Mouse (Mus musculus) right cerebral cortex, postnatal 4 days (tissue): ENCODE results near the gene Ppp4c.
A peak's percentile ranks its signal among the peaks of the same experiment; 100 is the strongest.
"Not testable (repeated sequence)": the region's sequence is repeated elsewhere in the genome, so short reads cannot be mapped to it uniquely, and the experiment has no call there.

ENCODE experiments used
- DNase-seq: peaks from one replicate; pipeline ENCODE4 v3.0.0-alpha.2; 2022

The Ppp4c gene

DNA sequence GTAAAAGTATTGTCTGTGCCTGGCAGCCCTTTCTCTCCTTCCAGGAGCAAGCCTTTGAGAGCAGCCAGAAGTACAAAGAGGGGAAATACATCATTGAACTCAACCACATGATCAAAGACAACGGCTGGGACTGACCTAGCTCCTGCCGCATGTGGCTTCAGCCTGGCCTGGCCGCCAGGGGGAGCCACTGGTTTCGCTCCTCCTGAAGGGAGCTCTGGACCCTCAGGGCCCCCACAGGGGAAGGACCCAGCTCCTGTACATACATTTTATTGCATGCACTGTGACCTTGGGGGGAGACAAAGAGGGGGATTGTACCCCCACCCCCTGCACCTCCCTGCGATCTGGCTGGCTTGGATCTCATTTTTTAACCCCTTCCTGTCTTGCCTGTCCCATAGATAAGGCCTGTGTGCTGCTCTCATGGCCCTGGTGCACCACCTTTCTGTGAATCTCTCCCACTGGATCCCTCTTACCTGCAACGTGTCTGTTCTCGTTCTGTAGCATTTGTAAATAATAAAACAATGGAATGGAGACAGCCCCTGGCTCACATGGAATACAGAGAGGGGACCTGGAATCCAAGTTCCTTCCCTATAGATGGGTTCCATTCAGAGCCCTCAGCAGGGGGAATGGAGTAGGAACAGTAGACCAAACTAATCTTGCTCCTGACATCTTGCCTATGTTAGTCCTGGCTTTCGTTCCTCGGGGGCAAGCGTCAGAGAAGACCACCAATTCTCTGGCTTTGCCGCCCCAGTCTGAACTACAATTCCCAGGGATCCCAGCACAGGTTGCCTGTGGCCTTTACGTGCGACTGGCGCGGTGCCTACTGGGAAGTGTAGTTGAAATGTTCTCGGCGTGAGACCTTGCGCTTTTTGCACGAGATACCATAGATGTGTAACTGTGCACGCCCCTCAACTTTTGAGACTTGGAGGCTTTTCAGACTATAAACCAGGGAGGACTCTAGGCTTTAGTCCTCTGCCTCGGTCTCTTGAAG is 12.0 kb downstream of the Ppp4c start:
- DNase-seq, result peak; percentile 96

DNA sequence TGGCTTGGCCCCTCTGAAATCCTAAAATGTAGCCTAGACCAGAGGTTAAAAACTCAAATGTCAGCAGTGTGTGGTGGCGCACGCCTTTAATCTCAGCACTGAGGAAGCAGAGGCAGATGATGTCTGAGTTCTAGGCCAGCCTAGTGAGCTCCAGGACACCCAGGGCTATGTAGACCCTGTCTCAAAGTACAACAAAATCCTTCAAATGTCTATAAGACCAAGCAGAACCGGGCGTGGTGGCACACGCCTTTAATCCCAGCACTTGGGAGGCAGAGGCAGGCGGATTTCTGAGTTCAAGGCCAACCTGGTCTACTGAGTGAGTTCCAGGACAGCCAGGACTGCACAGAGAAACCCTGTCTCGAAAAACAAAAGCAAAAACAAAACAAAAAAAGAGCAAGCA is 13.2 kb downstream of the Ppp4c start:
- DNase-seq, result not testable (repeated sequence)

DNA sequence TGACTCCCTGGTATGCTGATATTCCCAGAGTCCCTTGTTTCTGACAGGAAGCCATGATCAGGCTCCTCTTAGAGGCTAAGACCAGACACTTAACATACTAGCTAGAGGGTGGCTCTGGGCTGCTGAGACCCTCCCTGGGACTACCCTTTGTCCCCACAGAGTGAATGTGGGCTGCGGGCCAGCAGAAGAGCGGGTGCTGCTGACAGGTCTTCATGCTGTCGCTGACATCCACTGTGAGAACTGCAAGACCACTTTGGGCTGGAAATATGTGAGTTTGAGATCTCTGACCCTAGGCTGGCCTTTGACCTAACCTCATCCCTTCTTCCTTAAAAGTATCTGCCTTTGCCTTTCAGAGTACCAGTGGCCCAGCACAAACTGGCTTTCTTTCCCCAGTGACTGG is 14.1 kb downstream of the Ppp4c start:
- no peak for DNase-seq

DNA sequence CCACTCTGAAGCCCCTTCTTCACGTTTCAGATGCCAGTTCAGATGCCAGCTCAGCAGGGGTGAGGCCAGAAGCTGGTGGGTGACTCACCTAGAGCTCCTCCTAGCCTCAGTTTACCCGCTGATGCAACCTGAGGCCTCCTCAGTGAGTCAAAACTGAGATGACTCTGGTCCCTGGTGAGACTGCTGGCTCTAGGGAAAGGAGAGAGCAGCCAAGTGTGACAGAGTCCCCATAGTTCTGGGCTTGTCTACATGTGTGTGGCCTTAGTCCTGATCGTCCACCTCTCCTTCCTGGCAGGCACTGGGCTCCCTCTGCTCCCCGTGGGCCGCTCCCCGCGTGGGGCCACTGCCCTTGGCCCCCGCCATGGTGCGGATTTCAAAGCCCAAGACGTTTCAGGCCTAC is 14.8 kb downstream of the Ppp4c start:
- no peak for DNase-seq

DNA sequence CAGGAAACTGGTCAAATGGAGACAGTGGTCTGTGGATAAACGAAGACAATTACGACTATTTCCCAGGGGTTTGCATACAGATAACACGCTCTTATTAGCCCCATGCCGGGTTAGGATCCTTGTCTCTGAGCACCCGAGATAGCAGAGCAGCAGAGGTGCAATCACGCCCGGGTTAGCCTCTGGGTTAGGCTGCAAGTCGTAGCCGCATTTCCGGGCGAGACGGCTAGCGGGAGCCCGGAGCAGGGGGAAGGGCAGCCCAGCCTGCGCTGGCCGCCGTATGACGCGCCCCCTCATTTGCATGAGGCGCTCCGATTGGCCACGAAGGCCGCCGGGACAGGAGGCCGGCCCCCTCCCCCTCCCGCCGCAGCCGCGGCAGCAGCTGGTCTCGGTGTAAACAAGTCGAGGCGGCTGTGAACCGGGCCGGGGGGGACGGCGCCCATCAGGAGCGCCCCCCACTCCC is 15.7 kb downstream of the Ppp4c start, which contains the start of gene Ypel3:
Ypel3 (plus strand) TSS at position 358 of the 460 bp plus-strand sequence.
- peak; percentile 89 for DNase-seq

DNA sequence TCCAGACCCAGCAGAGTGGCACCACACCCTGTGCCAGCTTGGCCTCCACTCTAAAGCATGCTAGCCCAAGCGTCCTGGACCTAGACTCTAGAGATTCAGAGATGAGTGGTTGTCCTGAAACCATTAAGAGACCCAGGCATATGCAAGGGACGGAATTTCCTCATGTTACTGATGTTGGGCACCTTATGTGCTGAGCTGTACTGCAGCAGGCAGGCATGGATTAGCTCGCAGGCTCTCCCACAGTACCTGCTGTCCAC is 16.4 kb downstream of the Ppp4c start:
- DNase-seq, result no peak

DNA sequence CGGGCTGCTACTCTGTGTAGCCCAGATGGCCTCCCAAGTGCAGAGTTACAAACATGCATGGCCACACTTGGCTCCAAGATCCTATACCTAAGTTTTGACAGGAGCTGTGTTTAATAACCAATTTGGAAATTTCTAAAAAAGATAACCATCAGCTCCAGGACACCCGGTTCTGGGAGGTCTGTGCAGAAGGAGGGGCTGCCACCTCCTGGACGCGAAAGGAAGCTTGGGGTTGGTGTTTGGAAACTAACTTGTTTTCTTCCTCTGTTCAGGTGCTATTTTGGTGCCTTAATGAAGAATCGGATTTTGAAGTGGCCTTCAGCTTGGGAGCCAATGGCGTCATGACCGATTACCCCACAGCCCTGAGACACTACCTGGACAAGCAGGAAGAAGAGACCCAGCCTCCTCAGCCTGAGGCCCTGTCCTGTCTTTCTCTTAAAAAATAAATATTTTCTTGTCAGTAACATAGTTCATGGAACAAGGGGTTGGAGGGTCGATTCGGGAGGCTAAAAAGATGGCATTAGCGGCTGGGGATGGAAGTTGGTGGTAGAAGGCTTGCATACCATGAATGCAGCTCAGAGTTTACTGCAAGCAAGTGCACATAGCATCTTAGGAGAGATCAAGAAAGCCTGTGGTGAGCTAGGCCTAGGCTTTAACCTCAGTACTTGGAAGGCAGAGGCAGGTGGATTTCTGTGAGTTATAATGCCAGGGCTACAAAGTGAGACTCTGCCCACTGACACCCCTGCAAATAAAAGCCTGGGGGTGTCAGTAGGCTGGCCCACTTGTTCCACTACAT is 16.9 kb downstream of the Ppp4c start:
- DNase-seq, result no peak

DNA sequence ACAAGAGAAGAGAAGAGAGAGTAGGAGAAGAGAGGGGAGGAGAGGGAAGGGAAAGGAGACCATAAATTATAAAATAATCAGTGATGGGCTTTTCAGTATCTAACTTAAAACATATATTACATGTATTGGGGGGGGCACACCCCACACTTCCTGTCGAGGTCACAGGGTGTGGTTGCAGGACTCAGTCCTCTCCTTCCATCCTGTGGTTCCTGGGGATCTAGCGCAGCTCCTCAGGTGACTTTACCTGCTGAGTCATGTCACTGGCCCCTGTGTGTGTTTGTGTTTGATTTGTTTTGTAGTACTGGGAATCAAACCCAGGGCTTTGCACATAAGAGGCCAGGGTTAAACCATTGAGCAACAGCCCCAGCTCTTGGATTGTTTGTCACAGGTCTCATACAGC is 17.8 kb downstream of the Ppp4c start:
- DNase-seq, result no peak

DNA sequence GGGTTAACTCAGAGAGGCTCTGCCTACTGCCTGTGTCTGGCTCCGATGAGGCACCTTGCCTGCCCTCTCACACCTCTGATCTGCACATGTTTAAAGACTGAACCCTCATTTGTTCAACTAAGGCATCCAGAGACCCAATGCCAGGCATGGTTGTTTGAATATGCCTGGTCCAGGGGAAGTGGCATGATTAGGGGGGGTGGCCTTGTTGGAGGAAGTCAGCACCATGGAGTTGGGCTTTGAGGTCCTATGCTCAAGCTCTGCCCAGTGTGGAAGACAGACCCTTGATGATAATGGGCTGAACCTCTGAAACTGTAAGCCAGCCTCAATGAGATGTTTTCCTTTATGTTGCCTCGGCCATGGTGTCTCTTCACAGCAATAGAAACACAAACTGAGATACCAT is 18.9 kb downstream of the Ppp4c start:
- DNase-seq, result no peak

DNA sequence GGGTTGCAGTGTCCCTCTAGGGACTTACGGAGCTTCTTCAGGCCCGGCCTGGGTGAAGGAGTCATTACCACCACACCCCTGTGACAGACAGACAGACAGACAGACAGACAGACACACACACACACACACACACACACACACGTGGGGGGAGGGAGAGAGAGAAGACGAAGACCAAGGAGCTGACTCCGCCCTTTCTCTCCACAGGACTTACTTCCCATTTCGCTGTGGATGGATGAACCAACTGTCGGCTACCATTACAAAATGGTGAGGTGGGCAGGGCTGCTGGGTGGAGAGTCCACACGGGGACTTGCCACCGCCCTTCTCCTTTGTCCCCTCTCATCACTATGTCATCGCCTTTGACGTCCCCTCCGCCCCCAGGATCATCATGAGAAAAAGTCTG is 21.5 kb downstream of the Ppp4c start:
- no peak for DNase-seq

DNA sequence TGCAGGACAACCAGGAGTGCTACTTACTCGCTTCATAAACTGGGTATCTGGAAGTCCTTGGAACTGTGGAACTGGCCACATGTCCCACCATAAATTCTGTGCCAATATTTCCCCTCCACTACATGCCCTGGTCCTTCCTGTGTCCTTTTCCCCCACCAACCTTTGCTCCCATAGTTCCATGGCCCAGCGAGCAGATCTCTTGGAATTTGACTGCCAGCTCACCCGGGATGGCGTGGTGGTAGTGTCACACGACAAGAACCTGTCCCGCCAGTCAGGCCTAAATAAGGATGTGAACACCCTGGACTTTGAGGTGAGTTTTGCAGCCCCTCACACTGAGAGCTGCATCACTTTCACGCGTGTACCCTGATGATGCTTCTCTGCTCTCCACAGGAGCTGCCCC is 25.3 kb downstream of the Ppp4c start:
- no peak for DNase-seq

DNA sequence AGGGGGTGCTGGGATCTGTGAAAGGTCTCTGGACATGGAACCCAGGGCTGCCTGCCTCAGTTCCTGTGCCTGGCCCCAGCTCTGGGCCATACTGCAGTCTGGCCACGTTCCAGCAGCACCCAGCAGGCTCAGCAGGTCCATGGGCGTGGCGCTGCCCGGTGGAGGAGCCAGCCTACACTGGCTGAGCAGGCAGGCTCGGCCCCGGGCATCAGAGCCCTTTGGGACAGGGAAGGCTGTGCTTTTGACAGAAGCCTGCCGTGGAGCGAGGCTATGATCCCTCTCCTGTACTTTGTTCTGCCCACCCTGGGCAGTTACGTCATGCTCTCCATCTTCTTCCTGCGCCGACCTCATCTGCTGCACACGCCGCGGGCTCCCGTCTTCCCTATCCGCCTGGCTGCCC is 26.1 kb downstream of the Ppp4c start, which contains the start of gene Gdpd3:
Gdpd3 (plus strand) TSS at position 134 of the 400 bp plus-strand sequence.
- no peak for DNase-seq

DNA sequence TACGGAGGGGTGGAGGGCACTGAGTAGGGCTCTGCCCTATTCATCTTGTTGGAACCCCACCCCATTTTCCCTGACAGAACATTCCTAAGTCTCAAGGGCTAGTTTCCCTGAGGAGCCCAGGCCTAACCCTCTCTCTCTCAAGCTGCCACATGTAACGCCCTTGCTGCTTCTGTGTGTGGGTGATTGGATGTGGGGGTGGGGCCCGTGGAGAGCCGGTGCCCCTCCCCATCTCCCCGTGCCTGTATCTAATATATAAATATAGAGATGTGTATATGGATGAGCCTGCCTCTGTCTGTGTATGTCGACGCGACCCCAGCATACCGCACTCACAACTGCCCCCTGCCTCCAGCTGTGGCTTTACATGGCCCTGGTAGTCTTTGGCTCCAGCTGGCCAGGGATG is 26.8 kb downstream of the Ppp4c start:
- no peak for DNase-seq

DNA sequence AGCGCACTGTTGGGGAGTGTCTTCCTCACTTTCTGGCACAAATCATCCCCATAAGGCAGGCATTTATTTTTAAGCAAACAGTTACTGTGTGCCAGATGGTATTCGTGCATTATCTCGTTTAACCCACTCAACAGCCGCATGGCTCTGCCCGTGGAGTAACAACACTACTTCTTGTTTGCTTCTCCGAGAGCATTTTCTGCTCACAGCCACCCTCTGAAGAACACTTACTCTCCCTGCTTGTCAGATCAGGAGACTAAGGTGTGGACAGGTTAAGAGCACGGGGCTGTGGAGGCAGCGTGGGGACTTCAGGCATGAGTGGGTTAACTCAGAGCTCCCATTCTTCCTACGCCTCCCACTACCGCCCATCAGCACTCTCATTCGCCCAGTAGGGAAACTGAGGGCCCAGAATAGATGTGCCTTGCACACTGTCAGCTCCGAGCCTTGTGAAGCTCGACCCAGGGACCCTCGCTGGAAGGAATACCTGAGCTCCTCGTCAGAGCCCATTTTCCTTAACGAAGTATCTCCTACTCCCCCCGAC is 29.8 kb downstream of the Ppp4c start:
- no peak for DNase-seq

DNA sequence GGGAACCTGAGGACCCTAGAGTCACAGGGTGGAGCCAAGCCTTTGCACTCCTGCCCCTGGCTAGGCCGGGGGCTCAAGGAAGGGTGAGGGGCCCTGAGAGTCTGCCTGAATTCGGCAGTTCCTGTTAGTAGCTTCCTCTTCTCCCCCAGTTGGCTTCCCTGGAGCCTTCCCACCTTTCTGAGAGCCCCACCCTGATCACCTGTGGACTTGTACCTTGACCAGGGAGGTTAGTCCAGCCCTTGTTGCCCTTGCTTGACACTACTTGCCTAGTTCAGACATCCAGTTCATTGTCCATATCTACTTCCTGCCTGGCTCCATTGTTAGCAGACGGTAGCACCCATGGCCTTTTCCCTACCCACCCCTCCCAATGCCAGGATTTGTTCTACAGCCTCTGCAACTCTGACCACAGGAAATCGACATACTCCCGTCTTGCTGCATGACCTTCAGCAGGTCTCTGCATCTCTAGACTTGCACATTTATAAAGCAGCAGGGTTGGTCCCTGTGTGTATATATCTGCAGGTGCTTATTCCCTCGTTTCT is 30.7 kb downstream of the Ppp4c start:
- DNase-seq, result no peak

DNA sequence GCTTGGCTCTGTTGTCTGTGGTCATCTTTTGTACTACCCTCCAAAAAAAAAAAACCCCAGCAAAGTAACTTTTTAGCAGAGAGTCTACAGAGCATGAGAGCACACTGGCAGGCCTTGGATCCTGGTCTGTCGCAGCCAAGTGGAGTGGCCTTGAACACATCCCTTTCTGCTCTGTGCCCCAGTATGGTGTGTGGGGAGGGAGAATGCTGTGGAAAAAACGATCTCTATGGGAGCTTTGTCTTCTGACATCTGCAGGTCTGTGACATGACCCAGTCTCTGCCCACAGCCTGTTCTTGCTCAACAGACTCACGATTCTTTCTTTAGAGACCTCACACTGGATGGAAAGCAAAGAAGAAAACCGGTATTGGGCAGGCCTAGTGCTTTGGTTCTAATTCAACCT is 31.3 kb downstream of the Ppp4c start:
- no peak for DNase-seq

DNA sequence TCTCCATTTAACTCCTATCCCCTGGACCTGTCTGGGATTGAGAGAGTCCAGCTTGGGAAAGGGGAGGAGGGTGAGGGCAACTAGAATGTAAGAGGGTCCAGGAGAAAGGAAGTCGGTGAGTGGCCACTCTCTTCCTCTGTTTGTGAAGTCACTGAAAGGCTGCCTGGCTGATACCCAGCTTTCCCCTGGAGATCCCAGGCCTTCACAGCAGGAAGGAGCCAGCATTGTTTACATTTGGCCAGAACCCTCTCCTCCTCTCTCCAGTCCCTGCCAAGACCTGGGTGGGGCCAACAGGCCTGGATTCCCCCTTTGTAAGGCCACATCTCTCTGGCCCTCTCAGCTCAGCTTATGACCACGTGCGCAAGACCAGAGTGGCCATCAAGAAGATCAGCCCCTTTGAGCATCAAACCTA is 31.9 kb downstream of the Ppp4c start:
- no peak for DNase-seq

DNA sequence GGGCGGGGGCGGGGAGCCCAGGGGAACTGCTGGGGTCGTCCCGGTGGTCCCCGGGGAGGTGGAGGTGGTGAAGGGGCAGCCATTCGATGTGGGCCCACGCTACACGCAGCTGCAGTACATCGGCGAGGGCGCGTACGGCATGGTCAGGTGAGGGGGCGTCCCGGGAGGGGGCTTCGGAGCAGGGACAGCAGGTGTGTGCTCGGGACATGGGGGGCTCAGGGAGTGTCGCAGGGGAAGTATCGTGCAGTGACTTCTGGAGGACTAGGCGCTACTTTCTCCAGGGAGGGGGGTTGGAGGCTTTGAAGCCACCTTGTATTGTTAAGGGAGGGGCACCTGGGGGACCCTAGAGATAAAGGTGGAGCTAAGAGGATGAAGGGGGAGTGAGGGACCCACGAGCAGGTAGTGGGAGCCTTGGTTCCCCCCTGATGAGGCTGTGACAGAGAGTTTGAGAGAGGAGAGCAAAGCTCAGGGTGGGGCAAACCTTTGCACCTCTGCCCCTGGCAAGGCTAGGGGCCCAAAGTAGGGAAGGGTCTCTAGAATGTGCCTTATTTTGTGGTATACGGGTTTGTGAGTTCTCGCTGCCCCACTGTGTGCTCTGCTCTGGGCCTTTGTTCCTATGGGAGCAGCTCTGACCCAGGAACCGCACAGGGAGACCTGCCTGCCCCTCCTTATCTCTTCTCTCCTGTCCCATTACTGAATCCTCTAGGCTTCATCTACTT is 32.5 kb downstream of the Ppp4c start:
- DNase-seq, result no peak

DNA sequence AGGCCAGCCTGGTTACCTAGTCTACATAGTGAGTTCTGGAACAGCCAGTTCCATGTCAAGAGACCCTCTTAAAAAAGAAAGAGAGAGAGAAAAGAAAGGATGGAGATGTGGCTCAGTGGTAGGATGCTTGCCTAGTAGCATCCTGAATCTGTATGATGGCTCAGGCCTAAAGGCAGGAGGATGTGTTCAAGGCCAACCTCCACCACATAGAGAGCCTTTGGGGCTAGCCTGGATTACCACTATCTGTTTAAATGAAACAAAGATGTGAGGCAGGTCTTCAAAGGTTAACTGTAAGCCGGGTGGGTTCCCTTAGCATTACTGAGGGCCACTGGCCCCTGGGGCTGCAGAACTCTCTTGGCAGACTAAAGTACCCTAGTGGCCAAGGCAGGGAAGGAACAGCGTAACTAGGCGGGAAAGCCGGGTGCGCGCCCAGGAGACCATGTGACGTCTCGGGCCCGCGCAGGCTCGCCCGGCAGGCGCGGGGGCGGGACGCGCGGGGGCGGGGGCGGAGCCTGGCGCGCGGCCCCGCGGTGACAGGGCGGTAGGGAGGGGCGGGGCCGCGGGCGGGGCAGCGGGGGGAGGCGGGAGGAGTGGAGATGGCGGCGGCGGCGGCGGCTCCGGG is 33.1 kb downstream of the Ppp4c start, which contains the start of gene Mapk3:
Mapk3 (plus strand) TSS at position 552 of the 622 bp plus-strand sequence.
- DNase-seq, result peak; percentile 89

DNA sequence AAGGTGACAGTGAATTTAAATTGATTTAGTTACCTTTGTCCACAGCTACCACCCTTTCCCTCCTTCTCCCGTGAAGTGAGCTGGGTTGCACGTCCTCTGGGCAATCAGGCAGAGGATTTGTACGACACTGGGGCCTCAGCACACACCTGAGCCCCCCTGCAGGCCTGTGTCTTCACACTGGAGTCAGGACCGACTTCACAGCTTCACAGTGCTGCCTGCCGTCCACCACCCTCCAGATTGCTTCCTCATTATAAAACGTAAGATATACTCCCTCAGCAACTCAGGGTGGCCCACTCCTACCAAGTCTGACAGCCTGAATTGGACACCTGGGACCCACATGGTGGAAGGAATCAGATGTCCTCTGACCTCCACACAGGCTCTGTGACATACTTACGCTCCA is 33.8 kb downstream of the Ppp4c start:
- no peak for DNase-seq

DNA sequence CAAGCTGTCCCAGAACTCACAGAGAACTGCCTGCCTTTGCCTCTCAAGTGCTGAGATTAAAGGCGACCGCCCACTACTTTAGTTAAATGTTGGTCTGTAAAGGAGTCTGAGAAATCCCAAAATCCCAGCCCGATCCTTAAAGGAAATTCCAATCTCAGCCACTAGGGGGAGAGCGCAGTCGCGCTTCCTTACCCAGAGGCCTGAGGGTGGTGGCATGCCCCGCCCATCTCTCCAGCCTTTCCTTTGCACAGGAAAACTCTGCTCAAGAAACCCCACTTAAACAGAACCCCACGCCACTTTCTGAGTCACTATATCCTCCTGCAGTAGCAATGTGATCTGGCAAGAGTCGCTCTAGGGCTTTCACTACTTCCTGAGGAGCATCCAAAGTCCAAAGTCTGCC is 37.4 kb downstream of the Ppp4c start:
- peak; percentile 62 for DNase-seq
